ENCODE assay signal across 1 mouse cellular context in the genomic region with DNA sequence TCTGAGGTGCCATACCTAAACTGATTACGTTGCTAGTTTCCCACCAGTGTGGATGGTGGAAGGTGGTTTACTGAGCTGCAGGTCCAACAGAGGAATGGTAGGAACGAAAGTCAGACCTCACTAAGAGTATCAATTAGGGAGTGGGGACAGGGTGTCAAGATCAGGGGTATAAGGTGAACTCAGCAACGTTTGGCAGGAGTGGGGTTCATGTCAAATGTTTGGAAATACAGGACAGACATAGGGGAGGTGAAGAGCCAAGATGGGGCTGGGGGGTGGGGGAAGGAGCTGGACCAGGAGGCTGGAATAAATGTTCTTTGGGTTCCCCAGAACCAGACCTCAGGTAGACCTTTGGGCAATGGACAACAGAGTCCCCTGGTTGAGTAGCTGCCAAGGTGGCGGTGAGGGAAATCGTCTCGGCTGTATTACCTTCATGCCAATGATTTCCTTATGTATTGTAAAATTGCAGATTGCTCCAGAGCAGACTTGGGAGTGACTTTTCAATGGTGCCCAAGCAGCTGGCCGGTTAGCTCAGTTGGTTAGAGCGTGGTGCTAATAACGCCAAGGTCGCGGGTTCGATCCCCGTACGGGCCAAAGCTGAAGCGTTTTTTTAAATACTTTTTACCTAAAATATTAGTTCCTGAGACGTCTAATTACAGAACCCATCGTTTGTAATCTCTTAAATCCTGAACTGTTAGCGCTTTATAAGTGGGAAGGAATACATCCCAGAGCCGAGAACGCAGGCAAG.
TF ChIP-seq lines count a peak whose summit lies in the region.

No protein-coding gene starts in this region.

TF ChIP-seq in MEL, 35 proteins besides CTCF, POLR2A, EP300 and RAD21:
- peak; percentile 98 for TF ChIP-seq TBP (IDR thresholded peaks at IDR 0.05; ENCODE audit: low read depth, low read length)
- TF ChIP-seq JUND (IDR thresholded peaks at IDR 0.05; ENCODE audit: low read depth, low read length) = no peak
